Mouse (Mus musculus): ENCODE results near the gene Slc10a6.

DNA sequence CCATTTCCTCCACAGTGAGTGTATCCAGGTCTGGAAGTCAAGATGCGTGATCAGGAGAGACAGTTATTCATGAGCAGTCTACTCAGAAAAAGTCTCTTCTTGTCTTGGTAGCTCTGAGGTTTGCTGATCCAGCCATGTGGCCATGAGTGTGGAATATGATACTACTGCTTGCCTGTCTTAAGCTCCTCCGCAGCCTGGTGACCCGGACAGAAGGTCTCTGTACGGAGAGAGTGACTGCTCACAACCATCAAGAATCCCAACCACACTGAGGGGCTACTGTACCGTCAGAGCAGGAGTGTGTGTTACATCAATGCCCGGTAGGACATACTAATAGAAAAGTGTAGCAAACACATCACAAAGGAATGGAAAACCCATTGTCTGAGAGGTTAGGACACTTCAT lies 48.7 kb upstream of the Slc10a6 start:
- TF ChIP-seq GATA1 (IDR thresholded peaks at IDR 0.05; ENCODE audit: low read length) (no peak), TAL1 (IDR thresholded peaks at IDR 0.05; ENCODE audit: low read length) (no peak)
